Mouse (Mus musculus): Measurements from ENCODE around the gene Slfn1.
"Not testable (repeated sequence)": the region's sequence is repeated elsewhere in the genome, so short reads cannot be mapped to it uniquely, and the experiment has no call there.

The Slfn1 gene

DNA sequence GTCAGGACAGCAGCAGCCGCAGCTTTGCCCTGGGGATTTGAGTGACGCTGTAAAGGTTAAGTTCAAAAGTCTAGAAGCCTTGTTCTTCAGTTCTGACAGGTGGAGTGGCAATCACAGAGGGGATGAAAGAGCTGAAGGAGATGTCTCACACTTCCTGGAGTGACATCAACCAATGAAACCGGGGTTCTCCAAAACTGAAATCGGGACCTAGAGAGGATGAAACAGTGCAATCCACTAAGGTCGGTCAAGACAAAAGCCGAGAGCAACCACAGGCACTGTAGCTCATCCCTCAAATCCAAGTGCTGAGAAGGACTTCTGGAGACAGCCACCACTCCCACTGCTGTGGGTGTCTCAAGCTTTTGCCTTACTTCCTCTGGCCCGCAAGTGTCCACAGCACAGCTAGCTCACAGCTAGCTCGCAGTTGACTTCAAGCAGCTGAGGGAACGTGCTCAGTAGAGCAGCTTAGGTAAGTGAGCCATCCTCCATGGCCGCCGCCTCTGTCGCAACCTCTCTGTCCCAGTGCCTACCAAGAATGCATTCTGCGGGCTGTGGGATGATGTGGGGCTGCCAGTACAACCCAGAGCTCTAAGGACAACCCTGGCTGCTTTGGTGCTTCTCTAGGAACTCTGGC lies at the start of gene Slfn1:
Gene Slfn1, plus strand, starts transcription at position 253 of the 631 bp plus-strand sequence.
- no peak for DNase-seq (ENCODE audit: low spot score in 2 of 2)

DNA sequence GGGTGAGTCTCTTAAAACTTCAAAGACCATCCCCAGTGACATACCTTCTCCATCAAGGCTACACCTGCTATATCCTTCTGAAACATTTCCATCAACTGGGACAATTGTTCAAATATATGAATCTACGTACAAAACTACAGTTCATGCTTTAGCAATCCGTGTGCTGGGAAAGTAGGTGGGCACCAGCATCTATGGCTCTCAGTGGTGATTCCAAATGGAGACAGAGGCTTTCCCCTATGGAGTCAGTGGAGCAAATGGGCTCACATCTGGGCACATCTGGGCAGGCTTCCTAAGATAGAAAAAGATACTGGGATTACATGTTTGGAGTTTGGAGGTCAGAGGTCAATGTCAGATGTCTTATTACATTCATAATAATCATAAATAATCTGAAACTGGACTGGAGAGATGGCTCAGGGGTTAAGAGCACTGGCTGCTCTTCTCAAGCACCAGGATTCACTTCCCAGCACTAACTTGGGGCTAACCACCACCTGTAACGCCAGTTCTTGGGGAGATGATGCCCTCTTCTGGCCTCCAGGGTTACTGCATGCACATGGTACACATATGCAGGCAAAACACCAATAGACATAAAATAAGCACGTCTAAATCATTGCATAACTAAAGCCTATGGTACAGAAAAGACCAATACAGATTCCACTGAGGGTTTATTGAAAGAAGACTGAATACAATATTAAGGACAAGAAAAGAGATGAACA lies 48.5 kb upstream of the Slfn1 start:
- no peak for DNase-seq (ENCODE audit: low spot score in 2 of 2)

DNA sequence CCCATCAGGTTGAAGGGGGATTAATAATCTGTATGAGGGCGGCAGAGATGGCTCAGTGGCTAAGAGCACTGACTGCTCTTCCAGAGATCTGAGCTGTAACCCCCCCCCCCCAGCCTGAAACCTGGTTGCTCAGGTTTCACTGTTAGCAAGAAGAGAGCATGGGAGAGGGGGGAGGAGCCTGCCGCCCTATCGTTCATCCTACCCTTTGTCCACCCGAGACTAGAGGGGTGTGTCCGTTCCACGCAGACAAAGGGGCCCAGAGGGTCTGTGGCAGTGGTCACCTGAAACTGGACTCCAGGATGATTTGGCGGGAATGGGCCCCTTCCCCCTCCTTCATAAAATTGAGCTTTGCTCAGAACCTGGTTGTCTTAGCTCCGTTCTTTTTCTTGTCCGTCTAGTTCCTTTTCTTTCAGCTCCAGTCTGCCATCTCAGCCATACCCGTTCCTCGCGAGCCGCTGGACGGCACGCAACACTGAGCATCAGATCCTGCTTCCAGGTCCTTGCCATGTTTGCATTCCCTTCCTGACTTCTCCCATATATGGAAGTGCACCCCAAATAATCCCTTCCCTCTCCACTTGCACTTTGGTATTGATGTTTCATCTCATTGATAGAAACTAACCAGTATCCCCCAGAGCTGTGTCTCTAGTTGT lies 46.2 kb upstream of the Slfn1 start:
- no peak for DNase-seq (ENCODE audit: low spot score in 2 of 2)

DNA sequence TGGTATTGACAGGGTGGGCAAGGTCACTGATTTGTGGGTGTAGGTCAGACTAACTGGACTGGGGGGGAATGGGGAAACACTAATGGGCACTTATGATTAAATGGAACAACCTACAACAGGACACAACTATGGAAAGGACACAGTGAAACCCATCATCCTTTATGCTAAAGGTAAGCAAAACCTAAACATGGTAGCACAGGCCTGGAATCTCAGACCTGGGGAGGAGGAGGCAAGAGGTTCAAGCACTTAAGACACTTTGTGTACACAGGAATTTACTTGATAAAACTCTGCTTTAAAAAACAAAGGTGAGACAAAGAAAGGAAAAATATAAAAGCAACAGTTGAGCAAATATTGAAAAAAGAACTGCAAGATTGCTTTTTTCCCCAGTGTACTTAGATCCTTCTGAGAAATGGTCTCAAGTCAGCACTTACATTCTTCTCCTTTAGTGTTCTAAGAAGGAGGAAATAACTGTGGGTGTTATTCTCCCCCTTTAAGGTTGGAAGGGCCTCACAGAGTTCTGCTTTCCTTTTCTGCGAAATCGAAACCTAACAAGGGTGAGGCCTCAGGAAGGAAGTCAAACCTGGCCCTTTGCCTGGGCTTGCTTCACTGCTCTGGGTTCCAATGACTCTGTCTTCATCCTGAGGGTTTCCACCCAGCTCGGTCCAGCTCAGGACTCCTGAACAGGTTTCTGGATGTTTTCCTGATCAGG lies 38.8 kb upstream of the Slfn1 start:
- DNase-seq (ENCODE audit: low spot score in 2 of 2), result no peak

DNA sequence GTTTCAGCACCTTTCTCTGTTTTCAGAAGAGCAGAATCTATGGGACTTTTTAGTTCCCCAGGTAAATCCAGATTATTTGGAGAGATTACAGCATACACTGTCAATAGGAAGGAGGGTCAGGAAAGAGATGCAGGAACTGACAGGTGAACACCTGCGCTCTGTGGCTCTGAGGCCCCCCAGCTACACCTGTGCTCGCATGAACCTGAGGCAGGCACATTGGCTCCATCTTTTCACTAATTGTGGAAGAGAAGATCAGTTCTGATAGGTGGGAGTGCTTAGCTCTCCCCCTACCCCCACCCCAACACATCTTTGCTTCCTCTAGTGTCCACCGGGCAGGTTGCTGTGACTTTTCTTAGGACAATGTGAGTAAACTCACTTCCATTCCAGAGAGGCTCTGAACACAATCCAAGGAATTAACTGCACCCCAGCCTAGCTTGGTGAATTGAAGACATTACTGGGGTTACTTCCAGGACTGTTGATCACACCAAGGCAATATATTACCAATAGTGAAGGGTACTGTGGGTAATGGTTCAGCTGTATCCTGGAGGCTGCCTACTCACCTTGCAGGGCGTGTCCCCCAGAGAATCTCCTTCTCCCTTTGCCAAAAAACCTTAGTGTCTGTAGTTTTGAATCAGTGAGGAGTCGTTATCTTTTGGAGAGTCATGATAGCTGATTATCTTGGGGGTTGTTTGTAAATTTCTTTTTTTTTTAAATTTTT lies 38.1 kb upstream of the Slfn1 start:
- no peak for DNase-seq (ENCODE audit: low spot score in 2 of 2)

DNA sequence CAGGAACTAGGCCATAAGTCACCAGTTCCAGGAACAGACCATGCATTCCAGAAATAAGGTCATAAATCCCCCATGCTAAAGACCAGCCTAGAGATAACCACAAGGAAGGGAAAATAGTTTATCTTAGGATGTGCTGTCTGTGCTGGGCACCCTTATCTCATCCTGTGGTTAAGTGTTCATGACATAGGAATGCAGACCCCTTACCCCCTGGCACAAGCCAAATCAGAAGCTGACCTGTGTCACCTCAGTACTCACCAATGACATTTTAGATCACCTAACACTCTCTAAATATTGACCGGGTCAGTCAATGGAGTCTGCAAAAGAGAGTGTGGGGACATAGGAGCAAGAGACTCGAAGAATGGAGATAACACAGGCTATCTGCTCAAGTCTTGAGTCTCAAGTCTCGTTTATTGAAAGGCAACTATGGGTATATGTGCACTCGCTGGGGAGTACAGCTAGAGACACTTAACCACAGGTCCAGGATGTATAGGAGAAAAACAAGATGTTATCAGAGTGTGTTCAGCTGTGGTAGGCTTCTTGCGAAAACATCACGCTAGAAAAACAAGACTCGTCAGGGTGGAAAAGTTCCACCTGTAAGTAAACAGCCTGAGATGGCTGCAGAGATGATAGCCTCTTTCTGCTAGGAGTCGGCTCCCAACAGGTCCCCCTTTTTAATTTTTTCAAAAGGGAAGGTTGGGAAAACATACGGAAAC lies 37.0 kb upstream of the Slfn1 start:
- DNase-seq (ENCODE audit: low spot score in 2 of 2), result no peak

DNA sequence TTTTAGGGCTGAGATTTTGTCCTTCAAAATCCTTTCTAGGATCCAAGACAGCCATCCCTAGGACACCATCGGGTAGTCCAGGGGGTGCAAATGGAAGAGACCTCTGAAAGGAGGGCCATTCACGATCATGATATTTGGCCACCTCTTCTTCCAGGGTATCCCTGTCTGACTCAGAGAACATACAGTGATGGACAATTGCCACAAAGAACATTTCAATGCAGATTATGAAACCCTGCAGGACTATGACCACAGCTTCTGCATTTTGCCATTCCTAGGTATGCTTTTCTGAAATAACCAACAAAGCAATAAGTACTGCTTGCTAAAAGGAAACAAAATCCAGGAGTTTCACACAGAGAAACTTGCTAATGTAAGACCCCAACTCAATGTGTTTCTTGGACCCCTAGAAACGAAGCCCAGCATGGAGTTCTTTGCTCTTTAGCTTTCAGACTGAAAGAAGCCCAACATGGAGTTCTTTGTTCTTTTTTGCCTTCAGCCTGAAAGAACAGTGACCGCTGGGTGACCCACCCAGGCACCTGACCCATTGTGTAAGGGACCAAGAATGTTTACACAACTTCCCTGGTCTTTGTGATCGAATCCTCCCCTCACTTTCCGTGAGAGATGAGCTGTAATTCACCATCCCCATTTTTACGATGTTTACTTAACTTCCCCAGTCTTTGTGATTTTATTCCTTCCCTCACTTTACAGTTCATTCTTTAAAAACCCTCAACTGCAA lies 33.7 kb upstream of the Slfn1 start:
- DNase-seq (ENCODE audit: low spot score in 2 of 2), result no peak

DNA sequence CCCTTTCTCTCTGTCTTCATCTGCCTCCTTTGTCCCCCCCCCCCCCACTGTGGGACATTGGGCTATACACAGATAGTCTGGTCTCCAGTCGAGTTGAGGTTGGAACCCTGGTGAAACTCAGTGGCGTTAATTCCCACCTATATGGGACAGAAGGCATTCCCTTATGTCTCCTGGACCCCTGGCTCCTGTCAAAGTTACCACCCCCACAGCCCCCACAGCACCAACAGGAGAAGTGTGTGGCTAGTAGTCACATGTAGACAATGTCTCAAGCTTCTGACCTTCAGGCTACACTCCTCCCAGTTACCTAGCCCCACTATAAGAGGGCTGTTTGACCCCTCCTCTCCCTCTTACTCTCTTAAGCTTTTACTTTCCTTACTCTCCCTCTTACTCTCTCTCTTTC lies 32.5 kb upstream of the Slfn1 start:
- DNase-seq (ENCODE audit: low spot score in 2 of 2), result no peak

DNA sequence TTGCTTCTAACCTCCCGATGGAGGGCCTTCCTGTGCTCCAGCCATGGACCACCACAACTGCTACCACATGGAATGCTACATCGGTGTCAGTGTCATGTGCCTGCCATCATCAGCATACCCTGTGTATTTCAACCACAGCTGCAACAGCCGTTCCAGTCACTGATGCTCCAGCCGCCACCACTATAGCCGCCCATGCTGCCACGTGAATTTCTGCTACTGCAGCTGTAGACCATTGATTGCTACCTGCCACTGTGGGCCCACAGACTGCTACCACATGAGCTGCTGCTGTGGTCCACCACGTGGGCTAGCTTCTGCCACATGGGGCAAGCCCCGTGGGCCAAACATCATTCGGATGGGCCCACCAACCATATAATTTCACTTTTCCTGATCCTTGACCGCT lies 31.9 kb upstream of the Slfn1 start:
- DNase-seq (ENCODE audit: low spot score in 2 of 2), result no peak

DNA sequence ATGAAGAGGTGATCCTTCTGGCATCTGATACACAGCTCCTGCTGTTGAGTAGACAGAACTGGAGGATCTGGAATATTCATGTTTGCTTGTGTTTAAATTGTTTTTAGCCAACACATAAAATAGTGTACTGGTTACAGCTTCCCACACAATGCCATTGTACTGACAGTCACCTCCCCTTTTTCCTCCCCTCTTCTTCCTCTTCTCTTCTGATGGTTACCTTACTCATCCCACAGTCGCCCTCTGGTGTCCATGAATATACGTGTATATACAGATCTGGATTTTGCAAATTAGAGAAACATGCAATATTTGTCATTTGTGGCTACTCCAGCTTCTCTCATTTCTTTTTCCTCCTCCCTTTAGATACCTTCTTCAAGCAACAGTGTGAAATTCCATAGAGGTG lies 1.5 kb upstream of the Slfn1 start:
- no peak for DNase-seq (ENCODE audit: low spot score in 2 of 2)

DNA sequence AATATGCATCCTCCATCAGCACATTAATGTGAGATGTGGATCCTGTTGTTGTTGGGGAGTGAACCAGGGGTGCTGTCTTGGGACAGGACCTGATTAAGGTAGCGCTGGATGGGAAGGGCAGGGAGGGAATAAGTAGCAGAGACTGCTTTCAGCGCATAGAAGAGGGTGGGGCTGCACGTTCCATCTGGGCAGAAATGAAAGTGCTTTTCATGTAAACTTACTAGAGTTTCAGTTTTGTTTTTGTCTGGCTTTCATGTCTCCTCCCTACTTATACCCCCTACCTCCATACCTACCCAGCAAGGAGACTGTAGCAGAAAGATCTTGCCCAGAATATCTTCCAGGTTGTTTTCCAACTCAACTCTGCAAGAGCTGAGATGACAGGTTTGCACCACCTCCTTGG lies 1.4 kb downstream of the Slfn1 start:
- no peak for DNase-seq (ENCODE audit: low spot score in 2 of 2)

DNA sequence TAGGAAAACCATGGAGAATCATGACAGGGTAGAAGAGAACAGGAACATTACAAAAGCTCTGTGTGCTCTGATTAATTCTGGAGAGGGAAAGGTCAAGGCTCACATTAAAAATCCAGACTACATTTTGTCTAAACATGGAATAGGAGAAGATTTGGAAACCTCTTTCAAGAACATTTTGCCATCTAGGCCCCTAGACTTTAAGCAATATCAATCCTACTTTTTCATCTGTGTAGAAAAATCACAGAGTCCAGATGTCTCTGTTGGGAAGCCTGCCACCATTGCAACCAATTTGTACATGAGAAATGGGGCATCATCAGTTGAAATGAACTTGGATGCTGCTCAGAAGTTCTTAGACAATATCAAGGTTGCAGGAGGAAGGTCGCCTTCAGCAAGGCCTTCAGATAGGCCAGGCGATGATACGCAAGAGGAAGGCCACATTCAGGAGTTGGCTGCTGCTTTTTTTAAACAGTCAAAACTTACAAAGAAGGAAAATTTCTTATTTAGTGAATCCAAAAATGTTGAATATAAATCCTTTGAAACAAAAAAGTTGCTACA lies 4.6 kb downstream of the Slfn1 start:
- DNase-seq (ENCODE audit: low spot score in 2 of 2), result no peak

DNA sequence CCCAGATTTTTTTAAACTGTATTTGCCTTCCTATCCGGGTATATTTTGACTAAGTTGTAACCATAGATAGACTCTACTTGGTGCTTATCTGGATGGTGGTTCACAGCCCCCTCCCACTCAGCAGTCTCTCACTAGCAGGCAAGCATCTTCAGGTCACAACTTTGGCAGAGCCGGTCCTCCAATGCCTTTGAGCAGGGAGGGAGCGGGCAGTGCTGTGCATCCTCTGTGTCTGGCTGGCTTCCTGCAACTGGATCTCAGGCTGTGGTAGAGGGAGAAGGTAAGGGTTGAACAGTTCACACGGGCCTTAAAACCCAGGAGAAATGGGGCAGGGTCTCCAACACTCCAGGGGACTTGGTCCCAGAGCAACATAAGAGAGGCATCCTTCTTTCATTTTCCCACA lies 6.5 kb downstream of the Slfn1 start:
- DNase-seq (ENCODE audit: low spot score in 2 of 2), result no peak

DNA sequence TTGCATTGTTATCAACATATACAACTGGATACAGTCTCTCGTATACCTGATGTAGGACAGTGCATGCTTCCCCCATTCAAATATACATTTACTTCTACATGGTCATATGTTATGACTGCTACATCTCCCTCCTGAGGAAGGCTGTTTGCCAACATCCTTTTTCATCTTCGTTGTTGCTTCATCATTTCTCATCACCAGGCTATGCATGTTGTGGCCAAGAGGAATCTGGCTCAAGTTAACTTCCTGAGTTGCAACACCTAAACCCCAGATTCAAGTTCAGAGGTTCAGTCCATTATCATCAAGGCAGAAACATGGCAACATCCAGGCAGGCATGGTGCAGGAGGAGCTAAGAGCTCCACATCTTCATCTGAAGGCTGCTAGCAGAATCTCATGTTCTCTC lies 8.3 kb downstream of the Slfn1 start:
- DNase-seq (ENCODE audit: low spot score in 2 of 2), result no peak

DNA sequence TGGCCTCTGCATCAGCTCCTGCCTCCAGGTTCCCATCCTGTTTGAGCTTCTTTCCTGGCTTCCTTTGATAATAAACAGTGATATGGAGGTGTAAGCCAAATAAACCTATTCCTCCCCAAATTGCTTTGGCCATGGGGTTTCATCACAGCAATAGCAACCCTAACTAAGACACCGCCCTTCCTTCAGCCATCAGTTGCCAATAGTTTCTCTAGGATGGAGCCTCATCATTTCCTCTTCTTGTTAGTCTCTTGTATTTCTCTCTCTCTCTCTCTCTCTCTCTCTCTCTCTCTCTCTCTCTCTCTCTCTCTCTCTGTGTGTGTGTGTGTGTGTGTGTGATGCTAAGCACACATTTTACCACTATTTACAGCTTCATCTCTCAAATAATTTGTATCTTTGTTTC lies 9.0 kb downstream of the Slfn1 start:
- not testable (repeated sequence) for DNase-seq (ENCODE audit: low spot score in 2 of 2)

DNA sequence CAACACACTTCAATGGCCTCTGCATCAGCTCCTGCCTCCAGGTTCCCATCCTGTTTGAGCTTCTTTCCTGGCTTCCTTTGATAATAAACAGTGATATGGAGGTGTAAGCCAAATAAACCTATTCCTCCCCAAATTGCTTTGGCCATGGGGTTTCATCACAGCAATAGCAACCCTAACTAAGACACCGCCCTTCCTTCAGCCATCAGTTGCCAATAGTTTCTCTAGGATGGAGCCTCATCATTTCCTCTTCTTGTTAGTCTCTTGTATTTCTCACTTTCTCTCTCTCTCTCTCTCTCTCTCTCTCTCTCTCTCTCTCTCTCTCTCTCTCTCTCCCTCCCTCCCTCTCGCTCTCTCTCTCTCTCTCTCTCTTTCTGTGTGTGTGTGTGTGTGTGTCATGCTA lies 20.6 kb downstream of the Slfn1 start:
- not testable (repeated sequence) for DNase-seq (ENCODE audit: low spot score in 2 of 2)

DNA sequence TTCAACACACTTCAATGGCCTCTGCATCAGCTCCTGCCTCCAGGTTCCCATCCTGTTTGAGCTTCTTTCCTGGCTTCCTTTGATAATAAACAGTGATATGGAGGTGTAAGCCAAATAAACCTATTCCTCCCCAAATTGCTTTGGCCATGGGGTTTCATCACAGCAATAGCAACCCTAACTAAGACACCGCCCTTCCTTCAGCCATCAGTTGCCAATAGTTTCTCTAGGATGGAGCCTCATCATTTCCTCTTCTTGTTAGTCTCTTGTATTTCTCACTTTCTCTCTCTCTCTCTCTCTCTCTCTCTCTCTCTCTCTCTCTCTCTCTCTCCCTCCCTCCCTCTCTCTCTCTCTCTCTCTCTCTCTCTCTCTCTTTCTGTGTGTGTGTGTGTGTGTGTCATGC lies 32.3 kb downstream of the Slfn1 start:
- DNase-seq (ENCODE audit: low spot score in 2 of 2), result not testable (repeated sequence)

Data from frontal cortex, postnatal 25 days (tissue).